Mouse (Mus musculus) megakaryocyte-erythroid progenitor cell, adult 5-6 weeks (primary cell): ENCODE results near the gene Cenpb. TPM values are rescaled to one million over a fixed set of nuclear protein-coding genes. Genes with fewer than 3 reads are reported as not detected.

Source experiments
- ATAC-seq: replicated peaks from 2 replicates; pipeline ENCODE4 v1.8.0; 2016; ENCODE audit warnings: mild to moderate bottlenecking, inconsistent platforms; ENCODE audit not compliant: severe bottlenecking, poor library complexity, low FRiP score, low TSS enrichment
- total RNA-seq, 2 experiments: library from RNA; stranded (forward) in 1 of 2; stranded (reverse) in 1 of 2; fragments of 200-1000, 215-1000 nt in 1 of 2; fragments of >200 nt in 1 of 2; fragmentation: Nextera tagmentation in 1 of 2; gene quantifications; 2 replicates each; pipeline ENCODE4 v1.2.3; 2014 to 2017

Gene Cenpb
- total RNA-seq, 2 experiments from 2014 or later, result 6.8 to 8.8 TPM

GRCm38 (mm10) chr2:131143007-131143780, 36.7 kb downstream of the Cenpb start:
- 0 out of 2 replicates have a peak, but pooled peaks have one; percentile 13 for ATAC-seq

GRCm38 (mm10) chr2:131142592-131142991, 37.3 kb downstream of the Cenpb start:
- ATAC-seq, result peak; percentile 89

GRCm38 (mm10) chr2:131141336-131141986, 38.4 kb downstream of the Cenpb start:
- no peak for ATAC-seq

GRCm38 (mm10) chr2:131140533-131140905, 39.3 kb downstream of the Cenpb start:
- ATAC-seq, result no peak

GRCm38 (mm10) chr2:131139886-131140532, 39.9 kb downstream of the Cenpb start:
- ATAC-seq, result no peak

GRCm38 (mm10) chr2:131139287-131139686, 40.6 kb downstream of the Cenpb start:
- no peak for ATAC-seq

- no peak for ATAC-seq
These were observed 41.1 kb downstream of the Cenpb start for GRCm38 (mm10) chr2:131138760-131139159.

GRCm38 (mm10) chr2:131138296-131138695, 41.6 kb downstream of the Cenpb start:
- ATAC-seq, result no peak

GRCm38 (mm10) chr2:131135521-131136139, 44.2 kb downstream of the Cenpb start:
- ATAC-seq, result peak; percentile 96

- no peak for ATAC-seq
These were observed 45.0 kb downstream of the Cenpb start for GRCm38 (mm10) chr2:131134826-131135400.

- no peak for ATAC-seq
These were observed 45.5 kb downstream of the Cenpb start for GRCm38 (mm10) chr2:131134381-131134780.

- no peak for ATAC-seq
These were observed 46.8 kb downstream of the Cenpb start, which contains the start of gene Gm11037 for GRCm38 (mm10) chr2:131132930-131133547. Gene Gm11037, plus strand, starts transcription at chr2:131133497.

- no peak for ATAC-seq
These were observed 47.6 kb downstream of the Cenpb start for GRCm38 (mm10) chr2:131132111-131132888.

GRCm38 (mm10) chr2:131130849-131131248, 49.0 kb downstream of the Cenpb start:
- ATAC-seq, result no peak

GRCm38 (mm10) chr2:131129836-131130235, 50.0 kb downstream of the Cenpb start:
- ATAC-seq, result peak; percentile 90

- ATAC-seq, result no peak
These were observed 51.2 kb downstream of the Cenpb start for GRCm38 (mm10) chr2:131128636-131129157.

- ATAC-seq, result no peak
These were observed 51.7 kb downstream of the Cenpb start for GRCm38 (mm10) chr2:131128211-131128610.

GRCm38 (mm10) chr2:131127161-131127730, 52.6 kb downstream of the Cenpb start, which contains the start of gene Hspa12b:
Gene Hspa12b, plus strand, starts transcription at chr2:131127280.
- peak; percentile 29 for ATAC-seq
